Mouse (Mus musculus) cerebellum, adult (tissue): ENCODE measurements at regions not wholly inside any gene's neighbourhood (a gene's known extent, or its start where the extent isn't known, plus 50 kb on each side); places are given as distances from the start of the nearest gene placed in this dataset.
A peak's percentile ranks its signal among the peaks of the same experiment; 100 is the strongest.
"Not testable (repeated sequence)": the region's sequence is repeated elsewhere in the genome, so short reads cannot be mapped to it uniquely, and the experiment has no call there.

ENCODE experiments used
- ATAC-seq: cut with Nextera tagmentation; 2 replicates; pipeline ENCODE4 v1.9.2; 2017; ENCODE audit warnings: mild to moderate bottlenecking, moderate library complexity, mixed read lengths; ENCODE audit not compliant: insufficient number of reproducible peaks, low FRiP score, low TSS enrichment

GRCm38 (mm10) chr12:40898414-40899027, 125.4 kb upstream of the Immp2l start:
- ATAC-seq, result peak; percentile 87

DNA sequence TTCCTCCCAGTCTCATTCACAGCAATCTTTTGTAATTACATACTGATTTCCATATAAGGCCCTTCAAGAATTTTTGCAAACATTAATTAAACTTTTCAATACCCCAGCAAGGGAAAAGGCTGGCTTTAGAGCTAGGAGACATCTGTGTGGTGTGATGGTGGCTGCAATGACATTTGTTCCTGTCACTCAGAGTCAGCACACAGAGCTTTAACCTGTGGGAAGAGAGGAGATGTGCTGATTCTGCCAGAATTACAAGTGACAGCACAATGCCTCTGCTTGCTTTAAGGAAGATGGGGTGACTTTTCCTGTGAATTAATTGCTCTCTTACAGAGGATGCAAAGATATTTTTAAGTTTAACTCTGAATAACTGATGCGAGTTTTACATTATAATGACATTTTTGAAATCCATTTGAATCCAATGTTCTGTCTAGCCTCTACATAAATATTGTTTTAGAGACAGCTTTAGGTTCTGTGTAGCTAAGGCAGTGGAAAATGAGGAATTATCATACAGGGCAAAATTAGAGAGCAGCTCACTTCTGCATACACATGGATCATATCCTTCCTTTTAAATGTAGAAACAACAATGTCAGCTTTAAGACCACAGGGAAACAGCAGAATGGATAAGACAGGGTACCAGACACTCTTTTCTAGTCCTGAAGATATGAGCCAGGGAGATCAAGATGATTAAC, 118.1 kb upstream of the Immp2l start:
- ATAC-seq, result no peak

GRCm38 (mm10) chr12:40906807-40907206, 117.1 kb upstream of the Immp2l start:
- ATAC-seq, result no peak

DNA sequence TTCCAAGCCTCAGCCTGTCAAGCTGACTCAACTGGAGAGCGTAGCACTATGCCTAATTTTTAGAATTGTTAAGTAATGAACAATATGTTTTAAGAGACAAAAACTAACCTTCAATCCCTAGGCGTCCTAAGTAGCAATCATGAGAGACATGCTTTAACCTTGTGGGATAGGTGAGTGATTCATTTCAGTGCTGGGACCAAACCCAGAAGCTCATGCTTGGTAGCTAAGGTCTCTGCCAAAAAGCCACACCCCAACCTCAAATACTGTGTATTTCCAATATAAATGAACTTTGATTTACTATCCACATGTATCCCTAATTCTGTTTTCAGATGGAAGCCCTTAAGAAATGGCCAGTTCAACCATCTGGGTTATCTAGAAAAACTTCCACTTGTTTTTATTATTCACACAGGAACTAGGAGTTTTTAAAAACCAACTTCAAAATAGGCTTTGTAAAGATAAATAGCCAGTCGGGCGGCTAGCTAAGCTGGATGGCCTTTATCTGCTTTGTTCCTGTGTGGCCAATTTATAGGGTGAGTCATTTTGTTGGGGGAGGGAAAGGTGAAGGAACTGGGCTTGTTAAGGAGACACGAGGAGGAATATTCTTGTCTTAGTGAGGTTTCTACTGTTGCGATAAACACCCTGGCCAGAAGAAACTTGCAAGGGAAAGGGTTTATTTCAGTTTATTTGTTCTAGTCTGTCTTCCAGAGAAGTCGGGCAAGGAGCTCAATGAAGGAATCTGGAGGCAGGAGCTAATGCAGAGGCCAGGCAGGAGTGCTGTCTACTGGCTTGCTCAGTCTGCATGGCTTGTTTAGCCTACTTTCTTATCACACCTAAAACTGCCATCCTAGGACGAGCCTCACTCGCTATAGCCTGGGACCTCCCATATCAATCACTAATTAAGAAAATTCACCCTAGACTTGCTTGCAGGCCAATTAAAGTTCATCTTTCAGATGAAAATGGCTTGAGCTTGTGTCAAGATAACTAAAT, 114.8 kb upstream of the Immp2l start:
- ATAC-seq, result no peak

- no peak for ATAC-seq
Measured at GRCm38 (mm10) chr12:40917486-40917885, 106.4 kb upstream of the Immp2l start.

GRCm38 (mm10) chr12:40921988-40922387, 101.9 kb upstream of the Immp2l start:
- ATAC-seq, result no peak

DNA sequence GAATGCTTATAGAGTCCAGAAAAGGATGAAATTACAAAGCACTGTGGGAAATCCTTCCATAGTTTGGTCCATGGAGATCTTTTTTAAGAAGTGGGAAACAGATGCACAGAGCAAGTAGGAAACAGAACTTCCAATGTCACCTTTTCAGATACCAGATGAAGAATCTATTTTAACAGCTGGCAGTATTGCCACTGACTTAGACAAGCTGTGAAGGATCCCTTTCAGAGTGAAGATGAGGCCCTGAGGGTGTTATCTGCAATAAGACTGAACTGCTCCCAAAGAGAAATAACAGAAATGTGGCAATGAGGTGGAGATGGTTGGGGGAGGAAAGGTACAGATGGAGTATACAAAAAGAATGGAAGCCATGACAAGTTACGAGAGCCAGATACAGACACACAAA, 97.2 kb upstream of the Immp2l start:
- no peak for ATAC-seq

DNA sequence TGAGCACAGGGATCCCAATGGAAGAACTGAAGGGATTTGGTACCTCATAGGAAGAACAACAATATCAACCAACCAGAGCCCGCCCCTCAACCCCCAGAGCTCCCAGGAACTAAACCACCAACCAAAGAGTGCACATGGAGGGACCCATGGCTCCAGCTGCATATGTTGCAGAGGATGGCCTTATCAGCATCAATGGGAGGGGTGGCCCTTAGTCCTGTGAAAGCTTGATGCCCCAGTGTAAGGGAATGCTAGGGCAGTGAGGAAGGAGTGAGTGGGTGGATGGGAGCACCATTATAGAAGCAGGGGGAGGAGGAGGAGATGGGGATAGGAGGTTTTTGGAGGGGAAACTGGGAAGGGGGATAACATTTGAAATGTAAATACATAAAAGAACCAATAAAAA, 94.5 kb upstream of the Immp2l start:
- ATAC-seq, result not testable (repeated sequence)

- ATAC-seq, result no peak
Measured at GRCm38 (mm10) chr12:40935098-40935759, 88.7 kb upstream of the Immp2l start.

DNA sequence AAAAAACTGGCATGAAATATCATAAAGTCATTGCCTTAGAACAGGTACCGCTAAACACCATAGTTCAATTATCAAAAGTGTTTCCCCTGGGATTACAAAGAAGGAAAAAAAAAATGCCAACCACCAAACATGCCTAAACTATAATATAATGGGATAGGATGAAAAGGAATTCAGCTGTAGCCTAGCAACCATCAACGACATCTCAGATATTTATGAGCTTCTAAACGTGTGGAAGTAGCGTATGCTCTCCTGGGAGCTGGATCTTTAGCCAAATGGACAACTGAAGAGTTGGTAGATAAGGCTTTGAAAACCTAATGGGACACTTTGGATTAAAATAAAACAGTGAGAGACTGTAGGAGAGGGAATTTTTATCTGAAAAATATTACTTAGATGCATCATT, 86.9 kb upstream of the Immp2l start:
- no peak for ATAC-seq

- no peak for ATAC-seq
Measured at GRCm38 (mm10) chr12:40946888-40947287, 77.0 kb upstream of the Immp2l start.

- no peak for ATAC-seq
Measured at GRCm38 (mm10) chr12:40949580-40949979, 74.3 kb upstream of the Immp2l start.

DNA sequence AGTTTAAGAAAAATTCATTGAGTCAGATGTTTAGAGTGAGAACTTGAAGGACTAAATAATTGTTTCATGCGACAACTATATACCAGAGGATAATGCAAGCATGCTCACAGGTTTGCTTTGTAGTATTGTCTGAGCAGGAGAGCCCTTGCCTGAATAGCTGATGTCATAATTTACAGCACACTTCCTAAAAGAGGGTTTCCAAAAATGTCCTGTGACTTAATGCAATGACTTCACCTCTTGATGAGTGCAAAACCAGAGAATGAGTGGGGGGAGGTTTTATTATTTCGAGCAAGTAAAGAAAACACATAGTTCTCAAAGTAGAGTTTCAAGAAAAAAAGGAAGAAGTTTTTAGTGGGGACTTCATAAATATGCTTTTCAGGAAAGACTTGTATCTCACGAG, 65.4 kb upstream of the Immp2l start:
- no peak for ATAC-seq

- no peak for ATAC-seq
Measured at GRCm38 (mm10) chr12:40964996-40965395, 58.9 kb upstream of the Immp2l start.

- no peak for ATAC-seq
Measured at GRCm38 (mm10) chr12:40966308-40966707, 57.6 kb upstream of the Immp2l start.

DNA sequence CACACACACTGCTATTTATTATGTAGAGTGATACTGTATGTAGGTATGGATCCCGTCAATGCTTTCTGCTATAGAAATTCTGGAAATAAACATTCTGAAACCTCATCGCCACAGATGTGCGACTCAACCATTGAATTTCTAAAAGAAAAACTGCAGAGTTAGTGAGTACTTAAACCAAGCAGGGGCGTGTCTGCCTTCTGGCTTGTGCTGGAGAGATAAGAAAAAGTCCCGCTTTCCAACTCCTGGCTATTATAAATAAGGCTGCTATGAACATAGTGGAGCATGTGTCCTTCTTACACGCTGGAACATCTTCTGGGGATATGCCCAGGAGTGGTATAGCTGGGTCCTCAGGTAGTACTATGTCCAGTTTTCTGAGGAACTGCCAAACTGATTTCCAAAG, 57.2 kb upstream of the Immp2l start:
- not testable (repeated sequence) for ATAC-seq

GRCm38 (mm10) chr12:40972844-40973243, 51.0 kb upstream of the Immp2l start:
- ATAC-seq, result peak; percentile 99
